Mouse (Mus musculus) skeletal muscle tissue, adult 2 months (tissue): Measurements from ENCODE around the gene Srsf3.

Experiments
- DNase-seq: peaks from one replicate; pipeline ENCODE4 v3.0.0-alpha.2; 2012; ENCODE audit warnings: low read depth, low spot score

The Srsf3 gene

GRCm38 (mm10) chr17:29086916-29087315 is 54.5 kb downstream of the Srsf3 start:
- no peak for DNase-seq

- DNase-seq, result no peak
These were observed 58.3 kb downstream of the Srsf3 start, which contains the start of gene Cdkn1a for GRCm38 (mm10) chr17:29090776-29091175. Gene Cdkn1a, plus strand, starts transcription at chr17:29090976.

- DNase-seq, result no peak
These were observed 59.0 kb downstream of the Srsf3 start for GRCm38 (mm10) chr17:29091348-29091944.

GRCm38 (mm10) chr17:29092497-29092896 is 60.1 kb downstream of the Srsf3 start:
- DNase-seq, result no peak
